Mouse (Mus musculus) midbrain, embryonic 12.5 days (tissue): ENCODE measurements around the gene Rab3il1. TPM values are rescaled to one million over a fixed set of nuclear protein-coding genes. Genes with fewer than 3 reads are reported as not detected.

Experiments
- ATAC-seq: fragments of 200-750 bp; cut with Nextera tagmentation; 2 replicates; pipeline ENCODE4 v1.8.0; 2017; ENCODE audit warnings: low read depth, moderate TSS enrichment, moderate library complexity; ENCODE audit not compliant: low FRiP score
- H3K27ac ChIP-seq: fragments of 300-500 bp; sonication (generic); replicated peaks from 2 replicates; pipeline ENCODE4 v1.5.1; 2016; ENCODE audit warnings: mild to moderate bottlenecking
- H3K27me3 ChIP-seq: fragments of 300-500 bp; sonication (generic); 2 replicates; pipeline ENCODE4 v1.6.1; 2016; ENCODE audit warnings: mild to moderate bottlenecking
- H3K36me3 ChIP-seq: fragments of 300-500 bp; sonication (generic); 2 replicates; pipeline ENCODE4 v1.6.1; 2016
- H3K4me1 ChIP-seq: fragments of 300-500 bp; sonication (generic); 2 replicates; pipeline ENCODE4 v1.6.1; 2016
- H3K4me2 ChIP-seq: fragments of 300-500 bp; sonication (generic); replicated peaks from 2 replicates; pipeline ENCODE4 v1.6.1; 2016; ENCODE audit warnings: mild to moderate bottlenecking, moderate library complexity
- H3K4me3 ChIP-seq: fragments of 300-500 bp; sonication (generic); 2 replicates; pipeline ENCODE4 v1.5.1; 2016; ENCODE audit warnings: mild to moderate bottlenecking
- H3K9ac ChIP-seq: fragments of 300-500 bp; sonication (generic); replicated peaks from 2 replicates; pipeline ENCODE4 v1.6.1; 2016; ENCODE audit warnings: mild to moderate bottlenecking, moderate library complexity
- H3K9me3 ChIP-seq: fragments of 300-500 bp; sonication (generic); 2 replicates; pipeline ENCODE4 v1.6.1; 2016; ENCODE audit warnings: mild to moderate bottlenecking
- WGBS: fragments of 180-500 bp; shearing (Covaris S2); methylation state at CpG from one replicate; pipeline ENCODE4 v1.1.7; 2016; 5-methylcytosine and 5-hydroxymethylcytosine counted together
- polyA plus RNA-seq: library from polyadenylated mRNA; unstranded; fragments of >200 nt; fragmentation: Nextera tagmentation; extraction: Ambion mirVana; gene quantifications from 2 replicates; pipeline ENCODE4 v1.2.1, GENCODE M21; 2016

The Rab3il1 gene
- polyA plus RNA-seq, 1 experiment from 2014 or later, result 34.2 TPM

DNA sequence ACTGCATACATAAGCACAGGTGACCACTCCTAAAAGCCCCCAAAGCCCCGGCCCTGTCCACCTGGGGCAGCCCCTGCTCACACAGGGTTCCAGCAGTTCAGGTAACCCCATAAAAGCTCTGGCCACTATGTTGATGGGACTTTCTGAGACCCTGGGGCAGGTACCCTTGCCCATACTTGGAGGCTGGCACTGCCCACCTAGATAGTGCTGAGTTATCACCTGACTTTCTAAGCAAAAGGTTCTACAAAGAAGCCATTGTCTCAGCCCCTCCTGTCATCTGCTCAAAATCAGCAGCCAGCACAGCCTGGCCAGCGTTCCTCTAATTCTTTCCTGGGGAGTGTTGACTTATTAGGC is 3.4 kb upstream of the Rab3il1 start:
- Histone ChIP-seq H3K27ac (no peak overlapping the region), H3K4me3 (no peak overlapping the region), H3K4me2 (no peak overlapping the region), H3K4me1 (peaks cover 5% of the 10 kb centered on the region; the same call in 1 of the 2 replicates), H3K9me3 (no peaks in the 10 kb centered on the region), H3K36me3 (no peaks in the 10 kb centered on the region), H3K27me3 (no peaks in the 10 kb centered on the region), H3K9ac (no peak overlapping the region)
- 79% methylated on average over 2 of the region's 2 CpGs for WGBS
- no peak for ATAC-seq

- Histone ChIP-seq H3K4me1 (no peaks in the 10 kb centered on the region), H3K27ac (no peak overlapping the region), H3K4me3 (no peak overlapping the region), H3K9me3 (no peaks in the 10 kb centered on the region), H3K36me3 (no peaks in the 10 kb centered on the region), H3K4me2 (no peak overlapping the region), H3K9ac (no peak overlapping the region), H3K27me3 (no peaks in the 10 kb centered on the region)
- no peak for ATAC-seq
- WGBS, result 68% methylated on average over 13 of the region's 13 CpGs
These were observed 2.6 kb upstream of the Rab3il1 start for GRCm38 (mm10) chr19:9998736-9999486.

GRCm38 (mm10) chr19:10000330-10000729 is 1.1 kb upstream of the Rab3il1 start:
- H3K36me3 ChIP-seq, result no peaks in the 10 kb centered on the region
- no peak overlapping the region for H3K4me2 ChIP-seq
- H3K9ac ChIP-seq, result no peak overlapping the region
- 31% methylated on average over 3 of the region's 3 CpGs for WGBS
- ATAC-seq, result no peak
- no peak overlapping the region for H3K27ac ChIP-seq
- H3K4me1 ChIP-seq, result no peaks in the 10 kb centered on the region
- H3K9me3 ChIP-seq, result no peaks in the 10 kb centered on the region
- no peak overlapping the region for H3K4me3 ChIP-seq
- no peaks in the 10 kb centered on the region for H3K27me3 ChIP-seq

- no peak overlapping the region for H3K4me2 ChIP-seq
- no peaks in the 10 kb centered on the region for H3K27me3 ChIP-seq
- no peak overlapping the region for H3K27ac ChIP-seq
- no peak overlapping the region for H3K4me3 ChIP-seq
- H3K9ac ChIP-seq, result no peak overlapping the region
- ATAC-seq, result no peak
- 86% methylated on average over 1 of the region's 1 CpGs for WGBS
- no peaks in the 10 kb centered on the region for H3K36me3 ChIP-seq
- H3K9me3 ChIP-seq, result no peaks in the 10 kb centered on the region
- H3K4me1 ChIP-seq, result no peaks in the 10 kb centered on the region
These were observed 2.2 kb downstream of the Rab3il1 start for GRCm38 (mm10) chr19:10003696-10004095.

GRCm38 (mm10) chr19:10011408-10011807 is 9.9 kb downstream of the Rab3il1 start:
- Histone ChIP-seq H3K4me1 (no peaks in the 10 kb centered on the region), H3K36me3 (no peaks in the 10 kb centered on the region), H3K9ac (no peak overlapping the region), H3K4me2 (no peak overlapping the region), H3K27ac (no peak overlapping the region), H3K4me3 (no peak overlapping the region), H3K27me3 (peaks cover 4% of the 10 kb centered on the region; the same call in 1 of the 2 replicates), H3K9me3 (no peaks in the 10 kb centered on the region)
- WGBS, result 84% methylated on average over 1 of the region's 1 CpGs
- ATAC-seq, result no peak

- H3K27ac ChIP-seq, result no peak overlapping the region
- H3K4me1 ChIP-seq, result peaks cover 5% of the 10 kb centered on the region; the same call in 1 of the 2 replicates
- H3K27me3 ChIP-seq, result peaks cover 12% of the 10 kb centered on the region; the same call in 1 of the 2 replicates
- H3K4me2 ChIP-seq, result no peak overlapping the region
- no peak overlapping the region for H3K4me3 ChIP-seq
- no peaks in the 10 kb centered on the region for H3K36me3 ChIP-seq
- 57% methylated on average over 6 of the region's 6 CpGs for WGBS
- no peaks in the 10 kb centered on the region for H3K9me3 ChIP-seq
- no peak for ATAC-seq
- no peak overlapping the region for H3K9ac ChIP-seq
These were observed 11.4 kb downstream of the Rab3il1 start for GRCm38 (mm10) chr19:10012827-10013278.

GRCm38 (mm10) chr19:10013348-10013747 is 11.9 kb downstream of the Rab3il1 start:
- 68% methylated on average over 3 of the region's 3 CpGs for WGBS
- no peak overlapping the region for H3K9ac ChIP-seq
- no peaks in the 10 kb centered on the region for H3K36me3 ChIP-seq
- no peak overlapping the region for H3K4me2 ChIP-seq
- no peaks in the 10 kb centered on the region for H3K9me3 ChIP-seq
- H3K4me3 ChIP-seq, result no peak overlapping the region
- 0 out of 2 replicates have a peak overlapping the region, but pooled peaks have one; percentile 3 for H3K27ac ChIP-seq
- H3K27me3 ChIP-seq, result peaks cover 13% of the 10 kb centered on the region; the same call in 1 of the 2 replicates
- no peak for ATAC-seq
- H3K4me1 ChIP-seq, result peaks cover 8% of the 10 kb centered on the region

GRCm38 (mm10) chr19:10013913-10014312 is 12.4 kb downstream of the Rab3il1 start:
- Histone ChIP-seq H3K36me3 (no peaks in the 10 kb centered on the region), H3K27ac (0 out of 2 replicates have a peak overlapping the region, but pooled peaks have one; percentile 3), H3K4me2 (no peak overlapping the region), H3K4me1 (peaks cover 13% of the 10 kb centered on the region), H3K4me3 (no peak overlapping the region), H3K9me3 (no peaks in the 10 kb centered on the region), H3K9ac (no peak overlapping the region), H3K27me3 (peaks cover 17% of the 10 kb centered on the region)
- 71% methylated on average over 5 of the region's 5 CpGs for WGBS
- no peak for ATAC-seq

DNA sequence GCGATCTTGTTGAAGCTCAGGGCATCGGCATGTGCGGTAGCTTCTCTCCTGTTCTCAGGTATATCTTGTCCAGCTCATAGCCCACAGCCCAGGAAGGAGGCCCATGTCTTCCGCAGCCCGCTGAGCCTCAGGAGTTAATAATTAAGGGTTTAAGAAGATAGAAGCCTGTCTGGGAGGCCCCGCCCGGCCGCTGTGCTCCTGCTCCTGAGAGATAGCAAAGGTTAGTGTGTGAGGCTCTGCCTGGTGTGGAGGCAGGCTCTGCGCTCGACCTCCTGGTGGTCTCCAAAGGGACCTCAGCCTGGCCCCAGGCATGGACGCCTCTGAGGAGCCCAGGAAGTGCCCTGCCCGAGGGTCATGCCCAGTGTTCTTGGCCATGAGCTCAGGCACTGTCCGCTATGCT is 13.4 kb downstream of the Rab3il1 start:
- H3K36me3 ChIP-seq, result no peaks in the 10 kb centered on the region
- H3K4me3 ChIP-seq, result no peak overlapping the region
- no peak overlapping the region for H3K4me2 ChIP-seq
- no peak overlapping the region for H3K27ac ChIP-seq
- peaks cover 19% of the 10 kb centered on the region for H3K4me1 ChIP-seq
- H3K27me3 ChIP-seq, result peaks cover 26% of the 10 kb centered on the region
- WGBS, result 81% methylated on average over 13 of the region's 13 CpGs
- H3K9me3 ChIP-seq, result no peaks in the 10 kb centered on the region
- no peak for ATAC-seq
- no peak overlapping the region for H3K9ac ChIP-seq

GRCm38 (mm10) chr19:10015442-10015841 is 14.0 kb downstream of the Rab3il1 start:
- Histone ChIP-seq H3K36me3 (no peaks in the 10 kb centered on the region), H3K9ac (no peak overlapping the region), H3K4me2 (no peak overlapping the region), H3K4me3 (no peak overlapping the region), H3K27me3 (peaks cover 29% of the 10 kb centered on the region), H3K9me3 (no peaks in the 10 kb centered on the region), H3K27ac (no peak overlapping the region), H3K4me1 (peaks cover 19% of the 10 kb centered on the region)
- 78% methylated on average over 4 of the region's 4 CpGs for WGBS
- no peak for ATAC-seq

- no peaks in the 10 kb centered on the region for H3K36me3 ChIP-seq
- WGBS, result 86% methylated on average over 4 of the region's 4 CpGs
- H3K27ac ChIP-seq, result no peak overlapping the region
- no peak overlapping the region for H3K4me2 ChIP-seq
- no peak overlapping the region for H3K9ac ChIP-seq
- no peak overlapping the region for H3K4me3 ChIP-seq
- no peak for ATAC-seq
- H3K4me1 ChIP-seq, result peaks cover 19% of the 10 kb centered on the region
- no peaks in the 10 kb centered on the region for H3K9me3 ChIP-seq
- H3K27me3 ChIP-seq, result peaks cover 29% of the 10 kb centered on the region
These were observed 14.7 kb downstream of the Rab3il1 start for GRCm38 (mm10) chr19:10016151-10016550.

DNA sequence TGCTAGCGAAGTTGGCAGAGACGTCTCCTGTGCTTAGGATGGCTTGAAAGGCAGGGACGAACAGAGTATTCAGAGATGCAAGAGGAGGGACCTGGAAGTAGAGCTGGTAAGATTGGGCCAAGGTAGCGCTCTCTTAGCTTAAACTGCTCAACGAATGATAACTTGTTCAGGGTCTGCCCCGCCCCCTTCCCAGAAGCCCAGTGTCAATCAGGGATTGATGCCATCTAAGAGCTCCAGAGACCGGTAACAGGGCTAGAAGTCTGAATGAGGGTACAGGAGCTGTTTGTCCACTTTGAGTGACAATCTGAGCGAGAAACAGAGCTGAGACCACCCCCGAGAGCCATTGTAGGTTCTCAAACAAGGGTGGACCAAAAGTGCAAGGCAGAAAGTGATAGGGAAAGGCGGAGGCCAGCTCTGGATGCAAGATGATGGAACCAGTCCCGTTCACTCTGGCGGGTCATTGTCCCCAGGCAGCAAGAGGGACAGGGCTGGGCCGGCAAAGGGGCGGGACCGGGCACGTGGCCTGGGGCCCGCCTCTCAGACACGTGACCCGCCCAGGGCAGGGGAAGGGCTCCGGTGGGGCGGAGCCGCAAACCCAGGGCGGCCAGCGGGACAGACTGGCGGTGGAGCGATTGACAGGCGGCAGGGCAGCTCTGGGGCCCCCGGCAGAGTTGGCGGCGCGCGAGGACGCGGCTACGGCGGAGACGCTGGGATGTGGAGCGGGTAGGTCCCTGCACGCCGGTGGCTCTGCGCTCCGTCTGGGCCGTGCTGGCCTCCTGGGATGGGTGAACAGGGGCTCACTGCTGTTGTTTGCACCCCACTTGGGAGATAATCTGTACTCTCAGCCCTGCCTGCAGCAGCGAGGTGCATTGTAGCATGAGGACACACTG is 16.4 kb downstream of the Rab3il1 start:
- H3K27ac ChIP-seq, result peak overlapping the region; percentile 75
- peak; percentile 99 for ATAC-seq
- peaks cover 29% of the 10 kb centered on the region for H3K27me3 ChIP-seq
- WGBS, result 5% methylated on average over 44 of the region's 44 CpGs
- no peaks in the 10 kb centered on the region for H3K9me3 ChIP-seq
- peaks cover 22% of the 10 kb centered on the region for H3K4me1 ChIP-seq
- peak overlapping the region; percentile 57 for H3K4me3 ChIP-seq
- H3K4me2 ChIP-seq, result peak overlapping the region; percentile 88
- H3K36me3 ChIP-seq, result no peaks in the 10 kb centered on the region
- peak overlapping the region; percentile 72 for H3K9ac ChIP-seq
